Mouse (Mus musculus) stomach, embryonic 14.5 days (tissue): ENCODE data around the gene Mrps16. TPM values are rescaled to one million over a fixed set of nuclear protein-coding genes. Genes with fewer than 3 reads are reported as not detected.

Source experiments
- ATAC-seq: fragments of 200-750 bp; cut with Nextera tagmentation; 2 replicates; pipeline ENCODE4 v1.8.0; 2017; ENCODE audit warnings: low read depth, moderate TSS enrichment; ENCODE audit not compliant: insufficient number of reproducible peaks, insufficient read depth, low FRiP score
- H3K27ac ChIP-seq: fragments of 300-500 bp; sonication (generic); 2 replicates; pipeline ENCODE4 v1.5.1; 2014; ENCODE audit warnings: mild to moderate bottlenecking, low read length, moderate library complexity, mixed read lengths
- H3K27me3 ChIP-seq: fragments of 300-500 bp; sonication (generic); 2 replicates; pipeline ENCODE4 v1.6.1; 2014; ENCODE audit warnings: low read length, control low read depth, mixed read lengths; ENCODE audit not compliant: control insufficient read depth, insufficient read depth
- H3K36me3 ChIP-seq: fragments of 300-500 bp; sonication (generic); 2 replicates; pipeline ENCODE4 v1.6.1; 2014; ENCODE audit warnings: mild to moderate bottlenecking, control low read depth, low read length, moderate library complexity, mixed read lengths; ENCODE audit not compliant: control insufficient read depth, insufficient read depth
- H3K4me1 ChIP-seq: fragments of 300-500 bp; sonication (generic); 2 replicates; pipeline ENCODE4 v1.6.1; 2014; ENCODE audit warnings: low read length, control low read depth, mixed read lengths; ENCODE audit not compliant: control insufficient read depth, insufficient read depth
- H3K4me2 ChIP-seq: fragments of 300-500 bp; sonication (generic); replicated peaks from 2 replicates; pipeline ENCODE4 v1.6.1; 2014; ENCODE audit warnings: low read depth, low read length, control low read depth
- H3K4me3 ChIP-seq: fragments of 300-500 bp; sonication (generic); 2 replicates; pipeline ENCODE4 v1.5.1; 2014; ENCODE audit warnings: low read depth, low read length, control low read depth
- H3K9ac ChIP-seq: fragments of 300-500 bp; sonication (generic); replicated peaks from 2 replicates; pipeline ENCODE4 v1.6.1; 2014; ENCODE audit warnings: low read depth, mild to moderate bottlenecking, control low read depth, low read length, moderate library complexity, mixed read lengths
- H3K9me3 ChIP-seq: fragments of 300-500 bp; sonication (generic); 2 replicates; pipeline ENCODE4 v1.6.1; 2016; ENCODE audit warnings: low read depth, low read length, control low read depth; ENCODE audit not compliant: control insufficient read depth
- WGBS: fragments of 180-500 bp; shearing (Covaris S2); extraction: QIAGEN DNeasy Blood & Tissue Kit; methylation state at CpG from one replicate; pipeline ENCODE4 v1.1.7; 2014; 5-methylcytosine and 5-hydroxymethylcytosine counted together
- polyA plus RNA-seq: library from polyadenylated mRNA; unstranded; fragments of >200 nt; fragmentation: Nextera tagmentation; extraction: Ambion mirVana; gene quantifications from 2 replicates; pipeline ENCODE4 v1.2.1, GENCODE M21; 2014

Mrps16 gene
- polyA plus RNA-seq, 1 experiment from 2014 or later = 102 TPM

GRCm38 (mm10) chr14:20345885-20346284 is 47.5 kb downstream of the Mrps16 start:
- WGBS = 79% methylated on average over 9 of the region's 9 CpGs
- 0 out of 2 replicates have a peak, but pooled peaks cover 7% of the 10 kb centered on the region for H3K4me1 ChIP-seq
- no peaks in the 10 kb centered on the region for H3K27me3 ChIP-seq
- H3K27ac ChIP-seq = no peak overlapping the region
- no peak for ATAC-seq
- no peaks in the 10 kb centered on the region for H3K9me3 ChIP-seq
- no peak overlapping the region for H3K4me2 ChIP-seq
- peaks cover 22% of the 10 kb centered on the region; the same call in 1 of the 2 replicates for H3K36me3 ChIP-seq
- H3K9ac ChIP-seq = no peak overlapping the region
- H3K4me3 ChIP-seq = no peak overlapping the region

GRCm38 (mm10) chr14:20340866-20341265 is 52.6 kb downstream of the Mrps16 start:
- no peak overlapping the region for H3K4me3 ChIP-seq
- WGBS = 81% methylated on average over 7 of the region's 7 CpGs
- H3K9me3 ChIP-seq = no peaks in the 10 kb centered on the region
- H3K9ac ChIP-seq = no peak overlapping the region
- H3K27ac ChIP-seq = no peak overlapping the region
- no peak overlapping the region for H3K4me2 ChIP-seq
- H3K4me1 ChIP-seq = no peaks in the 10 kb centered on the region
- peaks cover 36% of the 10 kb centered on the region for H3K36me3 ChIP-seq
- no peaks in the 10 kb centered on the region for H3K27me3 ChIP-seq
- ATAC-seq = no peak

DNA sequence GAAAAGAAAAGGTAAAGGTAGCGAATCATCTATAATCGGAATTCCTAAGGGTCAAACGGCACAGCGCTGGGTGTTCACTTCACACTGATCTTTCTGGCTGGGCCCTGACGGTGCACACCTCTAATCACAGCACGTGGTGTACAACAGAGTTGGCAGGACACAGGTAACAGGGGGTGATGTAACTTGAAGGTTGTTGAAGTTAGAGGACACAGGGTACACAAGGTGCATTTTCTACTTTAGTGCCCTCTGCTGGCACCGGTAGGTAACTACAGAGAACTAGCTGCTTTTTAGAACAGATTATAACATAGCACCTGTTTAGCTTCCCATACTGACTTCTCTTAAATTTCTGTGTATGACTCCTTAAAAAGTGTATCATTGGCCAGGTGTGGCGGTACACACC is 53.3 kb downstream of the Mrps16 start:
- no peaks in the 10 kb centered on the region for H3K4me1 ChIP-seq
- no peak overlapping the region for H3K27ac ChIP-seq
- no peak for ATAC-seq
- no peak overlapping the region for H3K4me3 ChIP-seq
- H3K36me3 ChIP-seq = peaks cover 34% of the 10 kb centered on the region
- H3K9ac ChIP-seq = no peak overlapping the region
- no peaks in the 10 kb centered on the region for H3K27me3 ChIP-seq
- H3K4me2 ChIP-seq = no peak overlapping the region
- 85% methylated on average over 8 of the region's 8 CpGs for WGBS
- H3K9me3 ChIP-seq = no peaks in the 10 kb centered on the region

GRCm38 (mm10) chr14:20339415-20339814 is 54.0 kb downstream of the Mrps16 start:
- 95% methylated on average over 5 of the region's 5 CpGs for WGBS
- H3K27me3 ChIP-seq = no peaks in the 10 kb centered on the region
- no peak for ATAC-seq
- H3K9ac ChIP-seq = no peak overlapping the region
- H3K27ac ChIP-seq = no peak overlapping the region
- no peak overlapping the region for H3K4me2 ChIP-seq
- H3K4me1 ChIP-seq = no peaks in the 10 kb centered on the region
- peaks cover 31% of the 10 kb centered on the region for H3K36me3 ChIP-seq
- no peak overlapping the region for H3K4me3 ChIP-seq
- H3K9me3 ChIP-seq = no peaks in the 10 kb centered on the region

Other genes starting within 250 kb of the Mrps16 start
- gene Kcnk5, start 211.8 kb downstream of the Mrps16 start, polyA plus RNA-seq = 5.5 and 6.7 TPM in 2 replicates
- 4.6 and 7.0 TPM in 2 replicates for gene Kcnk16, start 124.4 kb downstream of the Mrps16 start, polyA plus RNA-seq
- gene Nudt13, start 98.9 kb downstream of the Mrps16 start, polyA plus RNA-seq = 18.7 and 21.1 TPM in 2 replicates
- gene Ecd, start 45.5 kb downstream of the Mrps16 start, polyA plus RNA-seq = 53.1 and 54.6 TPM in 2 replicates
- gene Fam149b, start 45.5 kb downstream of the Mrps16 start, polyA plus RNA-seq = 41.7 and 42.6 TPM in 2 replicates
- gene Dnajc9, start 4.7 kb downstream of the Mrps16 start, polyA plus RNA-seq = 95.9 and 107 TPM in 2 replicates
- 0.10 and 0.27 TPM in 2 replicates for gene Cfap70, start 58.6 kb upstream of the Mrps16 start, polyA plus RNA-seq
- gene Anxa7, start 86.5 kb upstream of the Mrps16 start, polyA plus RNA-seq = 57.4 and 60.2 TPM in 2 replicates
- gene Mss51, start 103.3 kb upstream of the Mrps16 start, polyA plus RNA-seq = 1.3 and 1.8 TPM in 2 replicates
- gene Ppp3cb, start 152.9 kb upstream of the Mrps16 start, polyA plus RNA-seq = 64.6 and 67.3 TPM in 2 replicates
- 8.4 and 9.8 TPM in 2 replicates for gene Usp54, start 247.4 kb upstream of the Mrps16 start, polyA plus RNA-seq